Mouse (Mus musculus): ENCODE data around the gene Slc27a3. TPM values are rescaled to one million over a fixed set of nuclear protein-coding genes. Genes with fewer than 3 reads are reported as not detected.

Gene Slc27a3
- total and polyA plus RNA-seq, 3 experiments = 1.9 to 2.8 TPM; not detected in 1

DNA sequence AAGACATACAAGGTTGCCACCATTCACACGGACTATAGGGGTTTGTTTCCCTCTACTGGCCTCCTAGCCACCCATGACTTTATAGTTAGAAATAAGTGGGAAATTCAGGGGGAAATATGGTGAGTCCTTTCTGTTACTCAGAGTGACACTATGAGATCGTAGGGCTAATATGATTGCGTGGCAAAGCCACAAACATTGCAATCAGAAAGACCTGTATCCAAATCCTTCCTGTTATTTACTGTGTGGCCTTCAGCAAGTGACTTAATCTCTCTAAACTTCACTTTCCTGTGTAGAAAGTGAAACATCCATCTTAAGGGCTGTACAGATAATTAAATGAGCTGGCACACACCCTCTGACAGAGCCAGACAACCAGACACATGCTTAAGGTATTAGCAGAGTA, 19.0 kb upstream of the Slc27a3 start:
- peaks cover 0 to 41% of the 10 kb centered on the region in 2 experiments; a peak in 2 of 4 replicates for H3K36me3 ChIP-seq (ENCODE audit: control insufficient read depth in 1 of 2, insufficient read depth in 2 of 2, low read length in 2 of 2)
- H3K27me3 ChIP-seq (ENCODE audit: control insufficient read depth in 1 of 2, insufficient read depth in 2 of 2, low read length in 2 of 2) = no peaks in the 10 kb centered on the region

GRCm38 (mm10) chr3:90406414-90406813, 16.7 kb upstream of the Slc27a3 start:
- TF ChIP-seq TBP (IDR thresholded peaks at IDR 0.05; ENCODE audit: low read depth, low read length) (no peak), CHD2 (IDR thresholded peaks at IDR 0.05; ENCODE audit: low read length) (no peak), JUND (IDR thresholded peaks at IDR 0.05; ENCODE audit: low read depth, low read length) (no peak), ELF1 (IDR thresholded peaks at IDR 0.05; ENCODE audit: low read depth, low read length) (no peak), SMC3 (IDR thresholded peaks at IDR 0.05; ENCODE audit: low read depth, low read length) (no peak), BHLHE40 (IDR thresholded peaks at IDR 0.05; ENCODE audit: borderline replicate concordance, low read depth, low read length) (no peak), USF2 (IDR thresholded peaks at IDR 0.05; ENCODE audit: borderline replicate concordance in 1 of 2, insufficient read depth in 1 of 2, low read depth in 1 of 2, low read length in 2 of 2) (no peak), MXI1 (IDR thresholded peaks at IDR 0.05; ENCODE audit: low read depth, low read length) (no peak), POLR2A (IDR thresholded peaks at IDR 0.05; ENCODE audit: control insufficient read depth in 1 of 2, insufficient read depth in 1 of 2, low read depth in 1 of 2, low read length in 2 of 2, poor library complexity in 1 of 2) (no peak), ETS1 (IDR thresholded peaks at IDR 0.05; ENCODE audit: low read depth, low read length) (no peak), MYC (IDR thresholded peaks at IDR 0.05; ENCODE audit: low read depth, low read length) (no peak), RCOR1 (IDR thresholded peaks at IDR 0.05; ENCODE audit: low read depth, low read length) (no peak), CTCF (IDR thresholded peaks at IDR 0.05 in 2 of 3, conservative IDR thresholded peaks at IDR 0.05 in 1 of 3; ENCODE audit: control insufficient read depth in 1 of 3, insufficient read depth in 1 of 3, low read depth in 2 of 3, low read length in 3 of 3, poor library complexity in 1 of 3, severe bottlenecking in 1 of 3) (no peak)
- H3K9me3 ChIP-seq (replicated peaks; ENCODE audit: insufficient read depth, low read length) = no peaks in the 10 kb centered on the region
- no peak overlapping the region for H3K9ac ChIP-seq (ENCODE audit: control insufficient read depth, low read depth, low read length, poor library complexity, severe bottlenecking)
- H3K27me3 ChIP-seq (ENCODE audit: control insufficient read depth in 1 of 2, insufficient read depth in 2 of 2, low read length in 2 of 2) = no peaks in the 10 kb centered on the region
- H3K27ac ChIP-seq (ENCODE audit: control insufficient read depth, low read depth, low read length) = no peak overlapping the region
- peaks cover 0 to 41% of the 10 kb centered on the region in 2 experiments; a peak in 2 of 4 replicates for H3K36me3 ChIP-seq (ENCODE audit: control insufficient read depth in 1 of 2, insufficient read depth in 2 of 2, low read length in 2 of 2)
- H3K4me1 ChIP-seq (ENCODE audit: control insufficient read depth in 1 of 2, insufficient read depth in 2 of 2, low read length in 2 of 2) = no peaks in the 10 kb centered on the region
- no peak for DNase-seq (ENCODE audit: low read depth, low spot score)
- no peaks in the 10 kb centered on the region for H3K79me2 ChIP-seq (ENCODE audit: control insufficient read depth, insufficient read depth, low read length, poor library complexity)
- H3K4me3 ChIP-seq (ENCODE audit: control insufficient read depth in 1 of 2, insufficient read depth in 1 of 2, low read depth in 2 of 2, low read length in 2 of 2) = no peak overlapping the region

More for the DNA sequence above, 19.0 kb upstream of the Slc27a3 start:
- H3K4me3 ChIP-seq (ENCODE audit: control insufficient read depth in 1 of 2, insufficient read depth in 1 of 2, low read depth in 2 of 2, low read length in 2 of 2) = no peak overlapping the region
- no peak overlapping the region for H3K27ac ChIP-seq (ENCODE audit: control insufficient read depth, low read depth, low read length)
- H3K4me1 ChIP-seq (ENCODE audit: control insufficient read depth in 1 of 2, insufficient read depth in 2 of 2, low read length in 2 of 2) = no peaks in the 10 kb centered on the region
- DNase-seq (ENCODE audit: low read depth, low spot score) = no peak
- H3K9ac ChIP-seq (ENCODE audit: control insufficient read depth, low read depth, low read length, poor library complexity, severe bottlenecking) = no peak overlapping the region
- H3K79me2 ChIP-seq (ENCODE audit: control insufficient read depth, insufficient read depth, low read length, poor library complexity) = no peaks in the 10 kb centered on the region
- H3K9me3 ChIP-seq (replicated peaks; ENCODE audit: insufficient read depth, low read length) = no peaks in the 10 kb centered on the region
- no peak for TF ChIP-seq SIN3A (IDR thresholded peaks at IDR 0.05; ENCODE audit: low read length)
- TF ChIP-seq EP300 (IDR thresholded peaks at IDR 0.05; ENCODE audit: low read depth in 1 of 2, low read length in 2 of 2) = no peak
- TF ChIP-seq SMC3 (IDR thresholded peaks at IDR 0.05; ENCODE audit: low read depth, low read length) = no peak
- TF ChIP-seq KAT2A (conservative IDR thresholded peaks at IDR 0.05; ENCODE audit: low read depth, low read length) = no peak
- TF ChIP-seq POLR2AphosphoS2 (IDR thresholded peaks at IDR 0.05; ENCODE audit: low read length) = no peak
- no peak for TF ChIP-seq ZMIZ1 (IDR thresholded peaks at IDR 0.05; ENCODE audit: low read depth, low read length)
- no peak for TF ChIP-seq MYB (IDR thresholded peaks at IDR 0.05; ENCODE audit: low read depth, low read length)
- no peak for TF ChIP-seq ZC3H11A (IDR thresholded peaks at IDR 0.05; ENCODE audit: low read depth, low read length)
